Mouse (Mus musculus) stomach, embryonic 16.5 days (tissue): ENCODE data around the gene Ash1l. TPM values are rescaled to one million over a fixed set of nuclear protein-coding genes. Genes with fewer than 3 reads are reported as not detected.

Source experiments
- ATAC-seq: fragments of 200-750 bp; cut with Nextera tagmentation; 2 replicates; pipeline ENCODE4 v1.8.0; 2017; ENCODE audit warnings: moderate number of reproducible peaks, moderate TSS enrichment; ENCODE audit not compliant: insufficient read depth, low FRiP score
- H3K27ac ChIP-seq: fragments of 300-500 bp; sonication (generic); 2 replicates; pipeline ENCODE4 v1.5.1; 2014; ENCODE audit warnings: low read length
- H3K27me3 ChIP-seq: fragments of 300-500 bp; sonication (generic); 2 replicates; pipeline ENCODE4 v1.6.1; 2014; ENCODE audit warnings: low read length, control low read depth, mixed read lengths; ENCODE audit not compliant: control insufficient read depth, insufficient read depth
- H3K36me3 ChIP-seq: fragments of 300-500 bp; sonication (generic); 2 replicates; pipeline ENCODE4 v1.6.1; 2014; ENCODE audit warnings: low read length; ENCODE audit not compliant: control insufficient read depth, insufficient read depth
- H3K4me1 ChIP-seq: fragments of 300-500 bp; sonication (generic); 2 replicates; pipeline ENCODE4 v1.6.1; 2014; ENCODE audit warnings: low read length, control low read depth, mixed read lengths; ENCODE audit not compliant: control insufficient read depth, insufficient read depth
- H3K4me2 ChIP-seq: fragments of 300-500 bp; sonication (generic); 2 replicates; pipeline ENCODE4 v1.6.1; 2014; ENCODE audit warnings: low read depth, low read length, mixed read lengths
- H3K4me3 ChIP-seq: fragments of 300-500 bp; sonication (generic); replicated peaks from 2 replicates; pipeline ENCODE4 v1.5.1; 2014; ENCODE audit warnings: mild to moderate bottlenecking, low read length
- H3K9ac ChIP-seq: fragments of 300-500 bp; sonication (generic); 2 replicates; pipeline ENCODE4 v1.6.1; 2014; ENCODE audit warnings: low read length
- H3K9me3 ChIP-seq: fragments of 300-500 bp; sonication (generic); replicated peaks from 2 replicates; pipeline ENCODE4 v1.6.1; 2016; ENCODE audit warnings: low read length, control low read depth; ENCODE audit not compliant: control insufficient read depth
- WGBS: fragments of 180-500 bp; shearing (Covaris S2); extraction: QIAGEN DNeasy Blood & Tissue Kit; methylation state at CpG from one replicate; pipeline ENCODE4 v1.1.7; 2014; 5-methylcytosine and 5-hydroxymethylcytosine counted together
- polyA plus RNA-seq: library from polyadenylated mRNA; unstranded; fragments of >200 nt; fragmentation: Nextera tagmentation; extraction: Ambion mirVana; gene quantifications from 2 replicates; pipeline ENCODE4 v1.2.1, GENCODE M21; 2015

The Ash1l gene
- polyA plus RNA-seq, 1 experiment from 2014 or later, result 19.3 TPM

DNA sequence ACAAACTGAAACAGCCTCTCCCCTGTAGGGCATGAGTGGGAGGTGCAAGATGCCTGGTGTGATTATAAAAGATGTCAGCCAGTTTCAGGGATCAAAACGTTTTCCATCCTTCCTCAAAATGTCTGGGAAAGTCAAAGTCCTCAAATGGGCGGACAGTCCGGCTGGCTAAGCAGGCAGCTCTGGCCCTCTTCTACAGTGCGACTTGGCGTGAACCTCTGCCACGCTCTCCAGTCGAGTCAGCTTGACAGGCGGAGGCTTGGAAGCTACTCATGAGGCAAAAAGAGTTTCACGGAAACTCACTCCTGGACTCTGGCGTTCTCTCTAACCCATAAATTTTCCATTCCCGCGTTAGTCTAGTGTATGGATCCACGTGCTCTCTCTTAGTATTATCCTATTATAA lies 31.4 kb upstream of the Ash1l start:
- Histone ChIP-seq H3K4me3 (no peak overlapping the region), H3K9me3 (no peaks in the 10 kb centered on the region), H3K4me1 (peaks cover 4% of the 10 kb centered on the region), H3K27ac (no peak overlapping the region), H3K36me3 (peaks cover 11% of the 10 kb centered on the region; the same call in 1 of the 2 replicates), H3K27me3 (no peaks in the 10 kb centered on the region), H3K9ac (no peak overlapping the region), H3K4me2 (no peak overlapping the region)
- ATAC-seq, result no peak
- 65% methylated on average over 13 of the region's 13 CpGs for WGBS

DNA sequence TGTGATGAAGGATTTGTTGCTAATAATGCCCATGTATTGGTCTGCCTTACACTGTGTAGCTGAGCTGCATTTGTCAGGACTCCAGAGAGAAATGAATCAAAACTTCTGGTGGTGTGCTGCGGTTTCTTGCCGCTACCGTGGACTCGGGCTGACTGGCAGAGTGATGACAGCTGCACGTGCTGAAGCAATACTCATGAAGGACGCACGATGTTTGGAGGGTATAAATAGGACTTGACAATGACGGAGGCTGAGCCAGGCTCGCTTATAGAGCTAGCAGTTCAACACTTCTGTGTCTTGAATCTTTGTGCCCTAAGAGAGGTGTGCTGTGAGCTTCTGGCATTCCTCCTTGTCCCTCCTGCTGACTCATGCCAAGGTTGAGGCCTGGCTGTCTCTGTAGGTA lies 29.0 kb upstream of the Ash1l start:
- WGBS, result 93% methylated on average over 9 of the region's 9 CpGs
- no peak for ATAC-seq
- Histone ChIP-seq H3K4me1 (no peaks in the 10 kb centered on the region), H3K4me2 (no peak overlapping the region), H3K36me3 (peaks cover 15% of the 10 kb centered on the region; the same call in 1 of the 2 replicates), H3K4me3 (no peak overlapping the region), H3K27me3 (no peaks in the 10 kb centered on the region), H3K9ac (no peak overlapping the region), H3K9me3 (no peaks in the 10 kb centered on the region), H3K27ac (no peak overlapping the region)

- Histone ChIP-seq H3K27ac (no peak overlapping the region), H3K36me3 (peaks cover 34% of the 10 kb centered on the region), H3K4me2 (no peak overlapping the region), H3K4me3 (no peak overlapping the region), H3K9ac (no peak overlapping the region), H3K4me1 (no peaks in the 10 kb centered on the region), H3K27me3 (no peaks in the 10 kb centered on the region), H3K9me3 (no peaks in the 10 kb centered on the region)
- no peak for ATAC-seq
- 85% methylated on average over 8 of the region's 8 CpGs for WGBS
Observed at GRCm38 (mm10) chr3:88923989-88924591, 26.3 kb upstream of the Ash1l start.

GRCm38 (mm10) chr3:88925651-88926050 lies 24.8 kb upstream of the Ash1l start:
- Histone ChIP-seq H3K4me3 (no peak overlapping the region), H3K4me2 (no peak overlapping the region), H3K9me3 (no peaks in the 10 kb centered on the region), H3K36me3 (peaks cover 37% of the 10 kb centered on the region), H3K4me1 (no peaks in the 10 kb centered on the region), H3K27me3 (no peaks in the 10 kb centered on the region), H3K9ac (no peak overlapping the region), H3K27ac (no peak overlapping the region)
- 88% methylated on average over 2 of the region's 2 CpGs for WGBS
- ATAC-seq, result no peak

DNA sequence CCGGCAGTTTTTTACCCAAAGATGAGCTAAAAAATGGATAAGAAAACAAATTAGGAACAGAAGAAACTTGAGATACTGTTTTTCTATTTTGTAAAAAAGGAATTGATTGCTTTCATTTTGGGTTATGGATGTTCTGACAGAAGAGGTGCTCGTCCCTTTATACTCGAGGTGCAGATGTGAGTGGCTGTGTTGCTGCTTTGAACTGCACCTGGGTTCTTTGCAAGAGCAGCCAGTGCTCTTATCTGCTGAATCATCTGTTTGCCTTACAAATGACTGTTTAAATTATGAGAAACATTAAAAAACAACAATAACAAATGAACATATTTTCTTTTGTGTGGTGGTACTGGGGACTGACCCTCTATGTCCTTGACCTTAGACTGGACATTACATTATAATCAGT lies 20.9 kb upstream of the Ash1l start:
- no peak for ATAC-seq
- Histone ChIP-seq H3K9me3 (no peaks in the 10 kb centered on the region), H3K4me2 (no peak overlapping the region), H3K27ac (no peak overlapping the region), H3K36me3 (peaks cover 29% of the 10 kb centered on the region), H3K27me3 (no peaks in the 10 kb centered on the region), H3K9ac (no peak overlapping the region), H3K4me3 (no peak overlapping the region), H3K4me1 (no peaks in the 10 kb centered on the region)
- 76% methylated on average over 3 of the region's 3 CpGs for WGBS

DNA sequence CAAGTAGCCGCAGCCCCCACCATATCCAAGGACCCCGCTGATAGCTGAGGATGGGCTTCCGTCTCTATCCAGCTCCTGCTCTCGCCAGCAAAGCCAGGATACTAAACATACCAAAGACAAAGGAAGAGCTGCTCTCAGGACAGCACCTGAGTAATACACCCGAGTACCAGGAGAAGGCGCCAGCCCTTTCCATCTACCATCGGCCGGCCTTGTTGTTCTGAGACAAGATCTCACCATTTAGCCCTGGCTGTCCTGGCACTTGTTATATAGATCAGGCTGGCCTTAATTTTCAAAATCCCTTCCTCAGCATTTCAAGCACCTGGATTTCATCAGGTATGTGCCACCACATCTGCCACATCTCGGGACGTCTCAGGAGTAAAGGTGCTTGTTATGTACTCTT lies 11.4 kb upstream of the Ash1l start:
- H3K4me2 ChIP-seq, result no peak overlapping the region
- H3K27me3 ChIP-seq, result no peaks in the 10 kb centered on the region
- no peaks in the 10 kb centered on the region for H3K4me1 ChIP-seq
- no peak overlapping the region for H3K9ac ChIP-seq
- H3K4me3 ChIP-seq, result no peak overlapping the region
- peaks cover 11% of the 10 kb centered on the region; the same call in 1 of the 2 replicates for H3K36me3 ChIP-seq
- H3K9me3 ChIP-seq, result no peaks in the 10 kb centered on the region
- no peak overlapping the region for H3K27ac ChIP-seq
- no peak for ATAC-seq
- 94% methylated on average over 10 of the region's 10 CpGs for WGBS

DNA sequence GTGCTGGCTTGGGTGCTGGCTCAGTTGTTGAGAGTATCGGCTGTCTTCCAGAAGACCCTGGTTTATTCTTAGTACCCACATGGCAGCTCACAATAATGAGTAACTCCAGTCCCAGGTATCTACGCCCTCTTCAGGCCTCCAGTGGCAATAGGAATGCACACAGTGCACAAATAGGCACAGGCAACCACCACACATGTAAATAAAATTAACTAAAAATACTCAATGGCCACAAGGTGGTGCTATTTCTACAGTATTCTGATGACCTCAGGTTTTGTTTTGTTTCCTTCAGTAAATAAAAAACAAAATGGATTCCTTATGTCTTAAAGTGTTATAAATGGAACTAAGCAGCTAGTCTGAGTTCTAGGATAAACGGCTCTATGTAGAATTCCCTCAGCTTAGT lies 10.7 kb upstream of the Ash1l start:
- Histone ChIP-seq H3K27me3 (no peaks in the 10 kb centered on the region), H3K27ac (no peak overlapping the region), H3K4me3 (no peak overlapping the region), H3K4me2 (no peak overlapping the region), H3K9me3 (no peaks in the 10 kb centered on the region), H3K36me3 (peaks cover 11% of the 10 kb centered on the region; the same call in 1 of the 2 replicates), H3K4me1 (no peaks in the 10 kb centered on the region), H3K9ac (no peak overlapping the region)
- 70% methylated on average over 3 of the region's 3 CpGs for WGBS
- ATAC-seq, result no peak

- H3K9me3 ChIP-seq, result no peaks in the 10 kb centered on the region
- peaks cover 11% of the 10 kb centered on the region; the same call in 1 of the 2 replicates for H3K36me3 ChIP-seq
- 89% methylated on average over 10 of the region's 10 CpGs for WGBS
- H3K27me3 ChIP-seq, result no peaks in the 10 kb centered on the region
- no peak overlapping the region for H3K4me2 ChIP-seq
- H3K4me1 ChIP-seq, result 0 out of 2 replicates have a peak, but pooled peaks cover under 1% of the 10 kb centered on the region
- no peak overlapping the region for H3K9ac ChIP-seq
- no peak overlapping the region for H3K27ac ChIP-seq
- no peak for ATAC-seq
- H3K4me3 ChIP-seq, result no peak overlapping the region
Observed at GRCm38 (mm10) chr3:88942316-88942880, 8.0 kb upstream of the Ash1l start.

DNA sequence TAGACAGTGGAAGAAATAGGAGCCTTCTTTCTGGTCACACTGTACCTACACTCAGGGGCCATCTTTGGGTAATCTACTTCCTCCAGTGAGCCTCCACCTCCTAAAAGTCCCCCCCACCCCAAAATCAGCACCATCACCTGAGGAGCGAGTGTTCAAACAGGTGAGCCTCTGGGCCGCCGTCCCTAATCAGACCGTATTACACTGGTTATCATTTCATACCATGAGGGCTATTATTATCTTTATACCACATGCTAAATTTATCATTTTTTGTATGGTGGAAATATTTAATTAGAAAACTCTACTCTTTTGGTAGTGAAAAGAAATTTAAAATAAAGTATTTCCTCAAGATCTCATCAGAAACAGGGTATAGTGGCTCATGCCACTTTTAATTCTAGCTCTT lies 6.3 kb upstream of the Ash1l start:
- Histone ChIP-seq H3K27me3 (no peaks in the 10 kb centered on the region), H3K27ac (no peak overlapping the region), H3K4me2 (no peak overlapping the region), H3K9me3 (no peaks in the 10 kb centered on the region), H3K4me1 (peaks cover 16% of the 10 kb centered on the region), H3K36me3 (peaks cover 11% of the 10 kb centered on the region; the same call in 1 of the 2 replicates), H3K4me3 (no peak overlapping the region), H3K9ac (no peak overlapping the region)
- no peak for ATAC-seq
- 81% methylated on average over 4 of the region's 4 CpGs for WGBS
